Mouse (Mus musculus): ENCODE data around the gene Ptx4. TPM values are rescaled to one million over a fixed set of nuclear protein-coding genes. Genes with fewer than 3 reads are reported as not detected.

The Ptx4 gene
- polyA plus RNA-seq, 1 experiment from 2014 or later, result not detected

- Histone ChIP-seq H3K4me3 (no peak overlapping the region), H3K4me1 (replicated peaks) (no peaks in the 10 kb centered on the region), H3K27me3 (no peaks in the 10 kb centered on the region), H3K9me3 (no peaks in the 10 kb centered on the region), H3K9ac (no peak overlapping the region), H3K36me3 (peaks cover 78% of the 10 kb centered on the region), H3K27ac (replicated peaks) (no peak overlapping the region), H3K4me2 (no peak overlapping the region)
- WGBS, result 88% methylated on average over 2 of the region's 2 CpGs
- ATAC-seq (ENCODE audit: low read depth), result no peak
Measured at GRCm38 (mm10) chr17:25096221-25096620, 24.3 kb upstream of the Ptx4 start.

GRCm38 (mm10) chr17:25100052-25100451, 20.5 kb upstream of the Ptx4 start:
- WGBS, result 95% methylated on average over 6 of the region's 6 CpGs
- Histone ChIP-seq H3K27me3 (no peaks in the 10 kb centered on the region), H3K9ac (no peak overlapping the region), H3K4me3 (no peak overlapping the region), H3K27ac (replicated peaks) (no peak overlapping the region), H3K36me3 (peaks cover 81% of the 10 kb centered on the region), H3K4me2 (no peak overlapping the region), H3K9me3 (no peaks in the 10 kb centered on the region), H3K4me1 (replicated peaks) (no peaks in the 10 kb centered on the region)
- no peak for ATAC-seq (ENCODE audit: low read depth)

- 95% methylated on average over 11 of the region's 11 CpGs for WGBS
- ATAC-seq (ENCODE audit: low read depth), result no peak
- Histone ChIP-seq H3K4me1 (replicated peaks) (no peaks in the 10 kb centered on the region), H3K36me3 (peaks cover 93% of the 10 kb centered on the region), H3K27ac (replicated peaks) (no peak overlapping the region), H3K9me3 (no peaks in the 10 kb centered on the region), H3K27me3 (no peaks in the 10 kb centered on the region), H3K4me2 (no peak overlapping the region), H3K4me3 (no peak overlapping the region), H3K9ac (no peak overlapping the region)
Measured at GRCm38 (mm10) chr17:25101338-25101737, 19.2 kb upstream of the Ptx4 start.

- no peak overlapping the region for H3K27ac ChIP-seq (replicated peaks)
- H3K4me1 ChIP-seq (replicated peaks), result no peaks in the 10 kb centered on the region
- no peak for ATAC-seq (ENCODE audit: low read depth)
- no peak overlapping the region for H3K4me3 ChIP-seq
- H3K36me3 ChIP-seq, result peaks cover 89% of the 10 kb centered on the region
- H3K9me3 ChIP-seq, result no peaks in the 10 kb centered on the region
- no peak overlapping the region for H3K4me2 ChIP-seq
- H3K9ac ChIP-seq, result no peak overlapping the region
- no peaks in the 10 kb centered on the region for H3K27me3 ChIP-seq
- 96% methylated on average over 14 of the region's 16 CpGs for WGBS
Measured at GRCm38 (mm10) chr17:25107786-25108185, 12.8 kb upstream of the Ptx4 start.

GRCm38 (mm10) chr17:25109578-25109977, 11.0 kb upstream of the Ptx4 start:
- Histone ChIP-seq H3K27ac (replicated peaks) (no peak overlapping the region), H3K9me3 (no peaks in the 10 kb centered on the region), H3K36me3 (peaks cover 75% of the 10 kb centered on the region), H3K9ac (no peak overlapping the region), H3K27me3 (no peaks in the 10 kb centered on the region), H3K4me2 (no peak overlapping the region), H3K4me1 (replicated peaks) (peaks cover 4% of the 10 kb centered on the region), H3K4me3 (no peak overlapping the region)
- ATAC-seq (ENCODE audit: low read depth), result no peak
- WGBS, result 85% methylated on average over 2 of the region's 2 CpGs

- ATAC-seq (ENCODE audit: low read depth), result no peak
- H3K9me3 ChIP-seq, result no peaks in the 10 kb centered on the region
- no peak overlapping the region for H3K9ac ChIP-seq
- H3K27ac ChIP-seq (replicated peaks), result no peak overlapping the region
- peaks cover 12% of the 10 kb centered on the region for H3K4me1 ChIP-seq (replicated peaks)
- WGBS, result 98% methylated on average over 6 of the region's 6 CpGs
- H3K27me3 ChIP-seq, result no peaks in the 10 kb centered on the region
- H3K36me3 ChIP-seq, result peaks cover 65% of the 10 kb centered on the region
- no peak overlapping the region for H3K4me3 ChIP-seq
- H3K4me2 ChIP-seq, result no peak overlapping the region
Measured at GRCm38 (mm10) chr17:25110590-25110989, 10.0 kb upstream of the Ptx4 start.

- Histone ChIP-seq H3K9me3 (no peaks in the 10 kb centered on the region), H3K27me3 (no peaks in the 10 kb centered on the region), H3K9ac (no peak overlapping the region), H3K4me3 (no peak overlapping the region), H3K4me1 (replicated peaks) (peaks cover 14% of the 10 kb centered on the region), H3K27ac (replicated peaks) (no peak overlapping the region), H3K36me3 (peaks cover 59% of the 10 kb centered on the region), H3K4me2 (no peak overlapping the region)
- WGBS, result 96% methylated on average over 5 of the region's 5 CpGs
- no peak for ATAC-seq (ENCODE audit: low read depth)
Measured at GRCm38 (mm10) chr17:25111220-25111619, 9.3 kb upstream of the Ptx4 start.

- H3K27ac ChIP-seq (replicated peaks), result no peak overlapping the region
- peak overlapping the region; percentile 27; the same call in 1 of the 2 replicates for H3K9ac ChIP-seq
- no peak for ATAC-seq (ENCODE audit: low read depth)
- no peaks in the 10 kb centered on the region for H3K9me3 ChIP-seq
- H3K4me1 ChIP-seq (replicated peaks), result peaks cover 17% of the 10 kb centered on the region
- H3K4me3 ChIP-seq, result no peak overlapping the region
- 87% methylated on average over 8 of the region's 8 CpGs for WGBS
- H3K36me3 ChIP-seq, result peaks cover 52% of the 10 kb centered on the region
- H3K27me3 ChIP-seq, result no peaks in the 10 kb centered on the region
- no peak overlapping the region for H3K4me2 ChIP-seq
Measured at GRCm38 (mm10) chr17:25111739-25112422, 8.7 kb upstream of the Ptx4 start.

GRCm38 (mm10) chr17:25112423-25112810, 8.1 kb upstream of the Ptx4 start:
- Histone ChIP-seq H3K4me3 (no peak overlapping the region), H3K4me1 (replicated peaks) (peaks cover 17% of the 10 kb centered on the region), H3K27me3 (no peaks in the 10 kb centered on the region), H3K36me3 (peaks cover 47% of the 10 kb centered on the region), H3K4me2 (no peak overlapping the region), H3K9me3 (no peaks in the 10 kb centered on the region), H3K9ac (peak overlapping the region; percentile 27; the same call in 1 of the 2 replicates), H3K27ac (replicated peaks) (no peak overlapping the region)
- no peak for ATAC-seq (ENCODE audit: low read depth)
- WGBS, result 84% methylated on average over 3 of the region's 3 CpGs

GRCm38 (mm10) chr17:25114908-25115645, 5.5 kb upstream of the Ptx4 start:
- peak overlapping the region; percentile 80 for H3K9ac ChIP-seq
- peak overlapping the region; percentile 93 for H3K4me2 ChIP-seq
- H3K9me3 ChIP-seq, result no peaks in the 10 kb centered on the region
- ATAC-seq (ENCODE audit: low read depth), result peak; percentile 67; the same call in 1 of the 2 replicates
- peak overlapping the region; percentile 63 for H3K4me3 ChIP-seq
- H3K27ac ChIP-seq (replicated peaks), result peak overlapping the region; percentile 86
- WGBS, result 13% methylated on average over 23 of the region's 23 CpGs
- peaks cover 17% of the 10 kb centered on the region for H3K4me1 ChIP-seq (replicated peaks)
- no peaks in the 10 kb centered on the region for H3K27me3 ChIP-seq
- peaks cover 23% of the 10 kb centered on the region for H3K36me3 ChIP-seq

GRCm38 (mm10) chr17:25115664-25116432, 4.7 kb upstream of the Ptx4 start, which contains the start of gene Telo2:
TSS of gene Telo2 (minus strand) at chr17:25115967.
- Histone ChIP-seq H3K27me3 (0 out of 2 replicates have a peak, but pooled peaks cover 6% of the 10 kb centered on the region), H3K27ac (replicated peaks) (peak within 1 kb of the TSS; percentile 86), H3K36me3 (peaks cover 15% of the 10 kb centered on the region), H3K9me3 (no peaks in the 10 kb centered on the region), H3K4me2 (peak within 1 kb of the TSS; percentile 93), H3K4me3 (peak within 1 kb of the TSS; percentile 63), H3K4me1 (replicated peaks) (peaks cover 17% of the 10 kb centered on the region), H3K9ac (peak within 1 kb of the TSS; percentile 80)
- ATAC-seq (ENCODE audit: low read depth), result peak; percentile 95
- WGBS, result 3% methylated on average over 40 of the region's 40 CpGs

GRCm38 (mm10) chr17:25117263-25117662, 3.3 kb upstream of the Ptx4 start:
- no peak overlapping the region for H3K4me2 ChIP-seq
- H3K36me3 ChIP-seq, result 0 out of 2 replicates have a peak, but pooled peaks cover 8% of the 10 kb centered on the region
- H3K27ac ChIP-seq (replicated peaks), result no peak overlapping the region
- H3K4me3 ChIP-seq, result no peak overlapping the region
- peaks cover 17% of the 10 kb centered on the region for H3K4me1 ChIP-seq (replicated peaks)
- 38% methylated on average over 4 of the region's 4 CpGs for WGBS
- no peaks in the 10 kb centered on the region for H3K9me3 ChIP-seq
- H3K27me3 ChIP-seq, result peaks cover 7% of the 10 kb centered on the region; the same call in 1 of the 2 replicates
- H3K9ac ChIP-seq, result no peak overlapping the region
- no peak for ATAC-seq (ENCODE audit: low read depth)

Data from neural tube, embryonic 13.5 days (tissue).